Mouse (Mus musculus): ENCODE results near the gene Nit2.

DNA sequence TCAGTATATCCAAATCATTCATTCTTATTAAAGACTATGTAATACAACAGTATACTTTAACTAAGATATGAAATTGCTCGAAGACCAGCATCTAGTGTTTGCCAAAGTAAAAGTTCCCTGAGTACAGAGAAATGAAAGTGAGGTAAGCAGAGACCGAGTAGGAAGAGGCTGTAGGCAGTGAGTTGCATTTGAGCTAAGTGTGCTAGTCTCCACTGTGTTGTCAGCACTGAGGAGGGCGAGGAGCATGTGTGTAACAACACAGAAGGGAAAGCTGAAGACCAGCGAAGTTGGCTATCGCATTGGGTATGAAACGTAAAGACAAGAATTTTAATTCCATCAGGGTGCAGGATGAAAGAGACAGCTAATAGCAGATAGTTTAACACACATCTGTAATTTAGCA lies 33.5 kb downstream of the Nit2 start:
- TF ChIP-seq CTCF (IDR thresholded peaks at IDR 0.05; ENCODE audit: low read depth, low read length) (no peak), POLR2A (IDR thresholded peaks at IDR 0.05; ENCODE audit: insufficient read depth, low read length) (no peak)

Measured in ES-Bruce4 (cell line).